Mouse (Mus musculus): ENCODE measurements around the gene Krtap28-10. TPM values are rescaled to one million over a fixed set of nuclear protein-coding genes. Genes with fewer than 3 reads are reported as not detected.

Gene Krtap28-10
- polyA plus RNA-seq (2017; shearing (Covaris generic)) = not detected

DNA sequence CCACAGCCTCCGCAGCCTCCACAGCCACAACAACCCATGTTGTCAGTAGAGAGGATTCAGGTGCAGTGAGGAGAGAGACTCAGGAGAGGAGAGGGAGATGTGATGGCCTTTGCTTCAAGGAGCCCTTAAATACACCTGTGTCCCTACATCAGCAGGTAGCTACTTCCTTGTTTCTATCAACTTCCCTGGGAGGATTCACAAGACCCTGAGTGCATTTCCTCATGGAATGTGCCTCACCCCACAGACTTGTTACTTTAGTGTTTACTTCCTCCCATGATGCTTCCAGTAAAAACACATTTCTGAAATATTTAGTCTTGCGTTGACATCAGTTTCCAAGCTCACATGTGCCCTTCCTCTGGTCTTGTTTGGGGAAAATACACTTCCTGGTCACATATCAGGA lies at the start of gene Krtap28-10:
Gene Krtap28-10 (minus strand): TSS at position 101 of the 400 bp plus-strand sequence.
- no peak for ATAC-seq

DNA sequence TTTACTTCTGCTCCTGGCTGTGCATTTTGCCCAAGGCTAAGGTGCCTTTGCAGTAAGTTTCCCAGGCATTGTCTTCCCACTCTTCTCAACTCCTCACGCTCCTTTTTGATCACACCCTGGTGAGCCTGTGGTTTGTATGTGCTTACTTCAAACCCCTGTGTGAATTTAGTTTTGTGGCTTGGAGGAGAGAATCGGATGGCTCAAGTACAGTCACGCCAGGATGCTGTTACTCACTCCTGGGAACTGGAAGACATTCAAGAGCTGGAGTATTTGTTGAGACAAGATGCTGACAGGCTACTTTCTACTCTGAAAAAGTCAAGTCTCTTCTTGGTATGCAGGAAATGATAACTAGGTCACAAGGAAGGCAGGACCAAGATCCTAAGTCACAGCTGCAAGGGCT lies 49.0 kb upstream of the Krtap28-10 start:
- no peak for ATAC-seq

DNA sequence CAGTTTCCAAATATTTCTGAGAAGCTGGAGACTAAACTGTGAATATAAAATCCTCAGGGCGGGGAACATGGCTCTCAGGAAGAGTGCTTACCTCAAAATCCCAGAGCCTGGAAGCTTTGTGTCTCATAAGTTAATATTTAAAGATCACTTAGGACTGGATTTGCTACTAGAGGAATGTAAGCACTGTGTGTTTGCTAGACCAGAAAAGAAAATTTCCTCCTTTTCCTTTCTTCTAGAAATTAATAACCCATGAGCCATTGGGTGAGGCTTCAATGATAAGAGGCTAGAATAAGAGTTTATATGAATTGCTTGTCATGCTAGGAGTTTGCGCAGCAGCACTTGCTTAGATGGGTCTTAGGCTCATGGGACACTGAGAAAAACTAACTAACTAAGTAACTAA lies 42.5 kb upstream of the Krtap28-10 start:
- no peak for ATAC-seq

DNA sequence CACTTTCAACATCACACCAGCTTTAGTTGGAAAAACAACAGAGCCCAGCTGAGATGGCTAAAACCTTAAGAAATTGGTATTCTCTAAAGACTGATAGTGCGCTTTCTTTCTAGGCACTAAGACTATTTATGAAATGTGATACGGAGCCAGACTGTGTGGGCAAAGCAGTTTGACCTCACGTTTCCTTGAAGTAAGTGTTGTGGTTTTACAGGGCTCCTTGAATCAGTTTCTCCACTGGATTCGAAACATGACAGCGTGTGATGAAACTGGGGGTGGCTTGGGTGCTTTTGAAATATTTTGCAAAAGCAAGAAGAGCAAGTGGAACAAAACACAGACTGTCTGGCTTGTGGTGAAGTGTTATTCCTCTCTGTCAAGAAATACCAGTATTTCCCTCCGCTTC lies 34.7 kb upstream of the Krtap28-10 start:
- ATAC-seq = peak; percentile 47

DNA sequence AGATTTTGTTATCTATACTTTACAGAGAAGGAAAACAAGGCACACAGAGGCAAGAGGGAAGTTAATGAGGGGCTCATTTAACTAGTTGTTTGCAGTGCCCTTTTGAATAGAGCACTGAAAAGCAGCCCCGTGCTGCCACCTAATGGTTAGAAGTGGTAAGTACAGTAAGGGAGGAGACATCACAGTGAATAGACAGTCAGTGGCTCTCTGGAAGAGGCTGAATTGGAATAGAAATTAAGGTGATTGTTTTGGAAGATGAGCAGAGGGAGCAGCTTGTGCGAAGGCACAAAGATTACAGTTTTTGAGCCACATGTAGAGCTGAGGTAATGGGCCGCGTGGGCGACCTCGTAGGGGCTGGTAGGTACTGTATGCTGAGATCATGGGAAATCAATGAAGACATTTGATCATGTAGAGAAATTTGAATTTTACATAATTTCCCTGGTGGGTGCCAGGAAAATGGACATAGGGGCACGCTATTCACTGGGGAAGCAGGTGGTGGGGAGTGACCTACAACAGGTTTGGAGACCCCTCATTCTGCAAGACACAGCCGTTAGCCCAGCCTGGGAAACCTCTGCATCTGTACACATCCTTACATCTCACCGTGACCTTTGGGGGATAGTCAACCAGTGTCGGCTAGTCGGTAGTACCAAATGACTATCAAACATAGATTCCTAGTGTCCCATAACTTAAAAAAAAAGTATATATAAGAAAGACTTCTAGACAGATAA lies 34.1 kb upstream of the Krtap28-10 start:
- ATAC-seq = peak; percentile 66

DNA sequence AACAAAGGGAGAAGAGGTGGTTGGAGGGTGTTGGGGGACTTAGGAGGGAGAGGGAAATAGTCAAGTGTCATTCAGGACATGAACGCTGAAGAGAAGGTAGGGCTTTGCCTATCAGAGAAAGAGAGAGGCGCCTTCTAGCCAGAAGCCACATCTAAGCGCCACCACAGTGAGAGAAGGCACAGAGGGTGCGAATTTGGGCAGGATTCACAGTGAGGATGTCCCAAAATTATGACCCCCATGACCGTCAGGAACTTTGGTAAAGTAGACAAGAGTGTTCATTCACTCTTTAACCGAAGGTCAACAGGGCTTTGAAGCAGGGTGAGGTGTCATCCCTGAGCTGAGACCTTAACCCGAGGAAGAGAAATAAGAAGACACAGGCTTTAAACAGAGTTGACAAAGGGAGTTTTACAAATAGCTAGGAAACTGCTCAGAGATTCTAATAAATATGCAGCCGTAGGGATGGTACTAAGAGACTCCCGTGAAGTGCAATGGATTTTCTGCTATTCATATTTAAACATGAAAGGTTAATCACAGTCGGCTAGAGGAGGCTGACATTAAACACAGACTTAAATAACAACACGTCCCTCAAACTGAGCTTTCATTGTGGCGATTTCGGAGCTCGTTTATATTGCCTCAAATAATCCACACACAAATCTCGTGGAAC lies 33.4 kb upstream of the Krtap28-10 start:
- no peak for ATAC-seq

DNA sequence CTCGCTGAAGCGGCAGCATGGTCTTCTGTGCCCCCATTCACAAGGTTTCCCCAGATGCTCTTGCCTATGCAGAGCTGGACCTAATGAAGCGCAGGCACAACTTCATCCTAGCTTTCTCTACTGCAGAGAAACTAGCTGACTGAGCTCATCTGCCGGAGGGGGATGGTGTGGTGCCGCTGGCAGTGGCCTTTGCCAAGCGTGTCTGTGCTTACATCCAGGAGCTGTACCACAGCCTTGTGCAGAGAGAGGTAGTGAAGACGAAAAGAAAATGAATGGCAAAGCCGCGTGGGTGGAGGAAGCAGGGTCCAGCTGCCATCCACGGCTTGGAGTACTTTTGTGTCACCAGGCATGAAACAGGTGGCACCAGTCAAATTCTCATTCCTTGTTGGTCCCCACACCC lies 24.9 kb upstream of the Krtap28-10 start:
- no peak for ATAC-seq

DNA sequence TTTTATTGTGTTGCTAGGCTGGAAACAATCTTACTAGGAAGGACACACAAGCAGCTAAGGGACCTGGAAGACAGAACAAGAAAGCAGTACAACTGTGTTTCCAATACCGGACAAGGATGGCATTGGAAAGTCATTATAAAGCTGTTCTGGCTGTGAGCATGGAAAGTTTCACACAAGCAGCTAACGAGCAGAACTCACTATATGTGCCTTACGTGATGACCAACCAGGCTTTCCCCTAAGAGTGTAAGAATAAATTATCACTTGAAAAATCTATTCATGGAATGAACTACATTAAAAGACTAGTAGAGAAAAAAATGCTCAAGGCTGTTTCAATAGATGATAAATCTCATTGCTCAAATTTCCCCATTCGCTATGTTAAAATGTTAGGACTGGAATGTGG lies 24.3 kb upstream of the Krtap28-10 start:
- ATAC-seq = no peak

DNA sequence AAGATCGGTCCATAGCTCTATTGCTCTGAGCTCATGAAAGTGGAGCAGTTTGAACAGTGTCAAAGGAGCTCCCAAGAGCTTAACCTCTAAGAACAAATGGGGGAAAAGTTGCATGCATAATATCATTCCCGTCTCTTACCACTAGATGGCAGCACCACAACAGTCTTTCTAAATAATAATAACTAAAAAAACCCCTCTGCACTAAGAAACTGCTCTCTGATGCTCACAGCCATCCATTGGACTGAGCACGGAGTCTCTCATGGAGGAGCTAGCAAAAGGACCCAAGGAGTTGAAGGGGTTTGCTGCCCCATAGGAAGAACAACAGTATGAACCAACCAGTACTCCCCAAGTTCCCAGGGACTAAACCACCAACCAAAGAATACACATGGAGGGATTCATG lies 22.6 kb upstream of the Krtap28-10 start:
- no peak for ATAC-seq

DNA sequence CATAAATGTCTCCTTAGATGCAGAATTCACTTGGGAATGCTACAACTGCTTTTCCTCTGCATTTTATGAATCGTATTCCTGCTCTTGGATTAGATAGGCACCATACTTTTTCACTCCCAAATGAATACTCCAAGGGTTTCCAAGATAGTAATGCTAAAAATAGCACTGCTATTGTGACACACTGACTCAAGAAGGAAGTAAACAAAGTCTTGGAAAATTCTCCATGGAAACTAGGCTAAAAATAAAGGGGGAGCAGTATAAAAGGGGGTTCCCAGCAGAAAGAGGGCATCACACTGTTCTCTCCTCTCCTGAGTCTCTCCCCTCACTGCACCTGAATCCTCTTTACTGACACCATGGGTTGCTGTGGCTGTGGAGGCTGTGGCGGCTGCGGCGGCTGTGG lies 18.4 kb upstream of the Krtap28-10 start, which contains the start of gene Krtap28-13:
Gene Krtap28-13 (plus strand): TSS at position 288 of the 400 bp plus-strand sequence.
- no peak for ATAC-seq

DNA sequence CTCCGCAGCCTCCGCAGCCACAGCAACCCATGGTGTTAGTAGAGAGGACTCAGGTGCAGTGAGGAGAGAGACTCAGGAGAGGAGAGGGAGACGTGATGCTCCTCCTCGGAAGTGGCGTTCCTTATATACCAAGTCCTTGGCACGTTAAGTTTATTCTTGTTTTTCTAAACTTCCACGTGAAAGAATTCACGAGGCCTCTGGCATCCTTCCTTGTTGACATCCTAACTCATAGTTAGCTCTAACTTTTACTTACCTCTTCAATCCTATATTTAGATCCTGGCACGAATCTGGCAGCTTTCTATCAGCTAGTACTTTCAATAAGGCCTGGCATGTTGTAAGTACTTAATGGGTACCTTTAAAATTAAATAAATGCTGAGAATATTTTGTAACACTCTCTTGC lies 17.0 kb upstream of the Krtap28-10 start, which contains the start of gene A030005K14Rik:
Gene A030005K14Rik (minus strand): TSS at position 101 of the 400 bp plus-strand sequence.
- no peak for ATAC-seq

DNA sequence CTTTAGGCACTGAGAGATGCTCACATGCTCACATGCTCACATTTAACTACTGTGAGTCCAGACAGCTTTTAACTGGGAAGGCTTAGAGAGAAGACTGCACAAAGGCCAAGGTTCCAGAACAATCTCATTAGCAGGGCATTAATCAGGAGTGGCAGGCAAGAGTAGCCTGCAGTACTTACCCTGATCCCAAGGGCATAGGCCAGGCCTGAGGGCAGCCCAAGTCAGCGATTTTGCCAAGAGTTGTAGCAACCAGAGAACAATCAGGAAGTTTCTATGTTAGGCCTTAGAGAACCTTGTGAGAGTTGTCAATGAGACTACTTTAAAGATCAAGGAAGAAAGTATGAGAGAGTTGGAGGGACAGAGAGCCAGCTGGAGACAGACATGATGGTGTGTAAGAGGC lies 16.2 kb upstream of the Krtap28-10 start:
- ATAC-seq = no peak

DNA sequence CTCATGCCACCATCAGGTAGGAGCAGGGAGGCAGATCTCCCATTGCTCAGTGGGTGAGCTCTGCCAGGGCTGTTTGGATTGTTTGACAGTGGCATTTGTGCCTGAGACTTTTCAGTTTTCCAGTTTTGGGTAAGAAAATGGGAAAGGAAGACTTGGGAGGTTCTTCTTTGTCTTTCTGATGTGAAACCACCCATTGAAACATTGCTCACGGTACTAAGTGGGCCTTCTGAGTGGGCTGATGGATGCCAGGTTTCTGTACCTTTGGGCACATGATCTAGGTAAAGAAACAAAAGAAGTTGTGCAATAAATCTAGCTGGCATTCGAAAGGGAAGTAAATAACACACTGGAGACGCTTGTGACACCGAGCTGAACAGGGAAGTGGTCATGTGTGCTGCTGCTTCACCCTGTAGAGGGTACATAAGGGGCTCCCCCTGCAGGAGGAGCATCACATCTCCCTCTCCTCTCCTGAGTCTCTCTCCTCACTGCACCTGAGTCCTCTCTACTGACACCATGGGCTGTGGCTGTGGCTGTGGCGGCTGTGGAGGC lies 2.7 kb upstream of the Krtap28-10 start, which contains the start of gene Gm47969:
Gene Gm47969 (plus strand): TSS at position 51 of the 546 bp plus-strand sequence.
- no peak for ATAC-seq

DNA sequence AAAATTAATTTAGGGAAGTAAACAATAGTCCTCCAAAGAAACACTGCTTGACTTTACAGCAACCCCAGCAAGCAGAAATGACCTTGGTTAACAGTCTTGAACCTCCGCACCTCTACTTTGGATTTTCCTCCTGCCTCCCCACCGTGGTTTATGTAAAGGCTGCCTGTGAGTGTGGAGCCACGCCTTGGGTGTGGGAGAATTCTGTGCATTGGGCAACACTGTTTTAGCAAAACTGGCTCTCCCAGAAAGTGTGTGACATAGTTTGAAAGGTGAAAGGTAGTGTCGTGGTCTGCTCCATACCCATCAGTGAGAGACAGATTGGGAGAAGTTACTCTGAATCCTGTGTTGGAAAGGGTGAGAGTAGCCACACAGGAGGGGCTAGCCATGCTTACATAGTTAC lies 3.2 kb downstream of the Krtap28-10 start:
- ATAC-seq = no peak

DNA sequence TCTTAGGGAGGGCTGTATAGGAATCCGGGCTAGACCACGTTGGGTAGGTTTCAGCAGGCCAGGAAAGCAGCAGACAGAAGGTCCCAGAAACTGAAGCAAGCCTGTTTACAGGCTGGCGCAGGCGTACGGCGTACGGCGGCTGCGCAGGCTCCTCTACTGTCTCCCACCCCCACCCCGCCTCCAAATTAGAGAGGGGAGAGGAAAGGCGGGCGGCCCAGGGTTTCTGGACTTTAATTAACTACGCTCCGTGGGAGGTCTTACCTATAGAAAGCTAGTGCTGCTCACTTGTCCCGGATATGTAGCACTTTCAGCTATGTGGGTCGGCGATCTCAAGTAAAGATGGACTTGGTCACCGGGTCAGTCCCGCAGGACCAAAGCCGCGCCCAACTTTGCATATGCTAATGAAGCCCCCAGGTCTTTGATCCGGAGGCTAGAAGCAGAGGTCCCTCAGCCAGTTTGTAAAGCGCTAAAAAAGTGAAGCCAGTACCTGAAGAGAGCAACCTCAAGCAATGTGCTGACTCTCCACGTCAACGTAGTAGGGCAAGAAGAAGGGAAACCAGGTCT lies 4.1 kb downstream of the Krtap28-10 start, which contains the start of gene Slc19a3:
Gene Slc19a3 (minus strand): TSS at position 340 of the 564 bp plus-strand sequence.
- no peak for ATAC-seq

DNA sequence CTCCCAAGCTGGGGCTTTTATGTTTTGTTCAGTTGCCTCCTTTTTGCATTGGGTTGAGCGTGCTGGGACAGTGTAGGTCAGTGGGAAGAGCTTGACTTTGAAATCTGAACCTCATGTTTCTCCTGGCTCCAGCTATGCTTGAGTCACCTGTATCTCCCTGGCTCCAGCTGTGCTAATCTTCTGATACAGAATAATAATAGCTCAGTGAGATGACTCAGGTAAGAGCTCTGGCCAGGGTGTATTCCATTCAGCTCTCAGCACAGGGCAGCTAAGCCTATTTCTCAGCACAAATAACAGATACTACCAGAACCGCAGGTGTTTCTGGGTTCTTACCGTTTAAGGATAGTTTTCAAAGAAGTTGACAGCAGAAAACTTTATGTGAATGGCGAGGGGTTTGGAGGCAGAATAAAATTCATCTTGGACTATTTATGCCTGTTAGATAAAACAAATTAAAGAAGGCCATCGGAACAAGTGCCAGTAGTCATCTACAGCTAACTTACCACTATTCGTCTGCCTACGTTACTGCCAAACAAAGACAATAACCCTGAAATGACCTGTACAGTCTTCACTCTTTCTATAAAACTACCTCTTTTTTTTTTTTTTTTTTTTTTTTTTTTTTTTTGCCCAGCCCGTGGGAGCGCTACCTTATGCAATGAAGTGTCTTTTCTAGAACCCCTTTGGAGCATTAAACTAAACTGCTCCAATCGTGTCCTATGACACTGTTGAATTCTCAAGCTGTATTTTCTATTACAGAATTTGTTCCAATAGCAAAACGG lies 5.2 kb downstream of the Krtap28-10 start:
- ATAC-seq = no peak

DNA sequence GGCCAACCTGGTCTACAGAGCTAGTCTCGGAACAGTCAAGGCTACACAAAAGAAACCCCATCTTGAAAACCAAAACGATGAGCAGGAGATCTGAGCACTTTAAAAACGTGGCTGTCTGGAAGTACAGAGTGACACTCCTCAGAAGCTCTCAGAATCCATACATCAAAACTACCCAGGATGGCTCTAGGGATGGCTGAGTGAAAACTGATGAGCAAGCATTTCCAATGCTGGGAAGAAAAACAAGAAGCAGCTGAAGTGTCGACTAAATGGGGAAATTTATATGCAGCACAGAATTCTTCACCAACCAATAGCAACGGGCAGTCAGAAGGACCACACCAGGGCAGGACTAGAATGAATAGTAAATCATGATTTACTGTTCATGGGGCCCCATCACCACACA lies 7.8 kb downstream of the Krtap28-10 start:
- no peak for ATAC-seq

DNA sequence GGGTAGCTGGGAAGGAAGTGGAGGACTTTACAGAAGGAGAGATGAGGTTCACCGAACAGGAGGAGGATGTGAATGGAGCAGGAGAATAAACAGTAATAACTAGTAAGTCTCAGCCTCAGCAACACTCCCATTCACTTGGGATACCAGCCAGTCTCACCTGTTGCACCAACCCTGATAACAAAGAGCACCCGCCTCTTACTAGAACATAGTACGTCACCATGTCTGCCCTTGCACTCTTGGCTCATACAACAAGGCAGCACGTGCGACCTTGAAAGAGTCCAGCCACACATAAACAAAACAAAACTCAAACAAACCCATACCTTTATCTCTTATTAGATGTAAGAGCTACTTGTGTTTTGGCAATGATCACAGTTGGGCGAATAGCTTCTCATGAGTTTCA lies 9.8 kb downstream of the Krtap28-10 start:
- ATAC-seq = no peak

DNA sequence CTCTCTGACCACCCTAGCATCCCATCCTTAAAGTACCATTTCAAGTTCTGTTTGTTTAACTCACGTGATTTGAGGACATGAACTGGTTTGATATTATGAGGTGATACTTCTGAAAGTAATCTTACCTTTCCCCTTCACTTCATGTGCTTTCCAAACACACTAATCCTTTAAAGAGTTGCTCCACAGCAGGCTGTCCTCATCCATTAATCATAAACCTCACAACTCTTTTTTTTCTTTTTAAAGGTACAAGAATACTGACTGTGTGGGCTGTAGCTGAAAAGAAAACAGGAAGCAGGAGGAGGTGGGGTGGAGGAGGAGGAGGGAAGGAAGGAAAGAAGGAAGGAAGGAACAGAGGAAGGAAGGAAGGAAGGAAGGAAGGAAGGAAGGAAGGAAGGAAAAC lies 10.3 kb downstream of the Krtap28-10 start:
- no peak for ATAC-seq

DNA sequence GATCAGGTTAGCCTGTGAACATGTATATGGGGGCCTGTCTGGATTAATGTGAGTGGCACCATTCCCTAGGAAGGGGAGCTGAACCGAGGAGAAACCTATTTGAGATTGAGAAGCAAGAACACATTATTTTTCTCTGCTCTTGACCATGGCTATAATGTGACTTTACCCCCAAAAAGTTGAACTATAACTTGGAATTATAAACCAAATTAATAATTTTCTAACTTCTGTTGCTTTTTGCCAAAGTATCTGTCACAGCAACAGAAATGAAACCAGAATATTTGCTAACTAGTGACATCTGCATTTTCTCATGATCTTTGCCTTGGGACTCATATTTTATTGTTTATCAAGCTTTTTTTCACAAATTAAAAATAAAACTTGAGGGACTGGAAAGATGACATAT lies 25.7 kb downstream of the Krtap28-10 start:
- ATAC-seq = no peak

DNA sequence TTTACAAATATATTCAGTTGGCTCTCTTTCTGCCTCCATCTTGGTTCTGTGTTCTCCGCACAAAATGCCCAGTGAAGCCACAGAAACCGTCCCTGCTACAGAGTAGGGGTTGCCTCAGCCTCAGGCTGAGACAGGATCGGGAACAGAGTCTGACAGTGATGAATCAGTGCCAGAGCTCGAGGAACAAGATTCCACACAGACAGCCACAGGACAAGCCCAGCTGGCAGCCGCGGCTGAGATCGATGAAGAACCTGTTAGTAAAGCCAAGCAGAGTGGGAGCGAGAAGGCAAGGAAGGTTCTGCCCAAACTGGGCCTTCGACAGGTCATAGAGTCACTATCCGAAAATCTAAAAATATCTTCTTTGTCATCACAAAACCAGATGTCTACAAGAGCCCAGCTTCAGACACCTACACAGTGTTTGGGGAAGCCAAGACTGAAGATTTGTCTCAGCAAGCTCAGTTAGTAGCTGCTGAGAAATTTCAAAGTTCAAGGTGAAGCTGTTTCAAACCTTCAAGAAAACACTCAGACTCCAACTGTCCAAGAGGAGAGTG lies 26.9 kb downstream of the Krtap28-10 start:
- ATAC-seq = no peak

DNA sequence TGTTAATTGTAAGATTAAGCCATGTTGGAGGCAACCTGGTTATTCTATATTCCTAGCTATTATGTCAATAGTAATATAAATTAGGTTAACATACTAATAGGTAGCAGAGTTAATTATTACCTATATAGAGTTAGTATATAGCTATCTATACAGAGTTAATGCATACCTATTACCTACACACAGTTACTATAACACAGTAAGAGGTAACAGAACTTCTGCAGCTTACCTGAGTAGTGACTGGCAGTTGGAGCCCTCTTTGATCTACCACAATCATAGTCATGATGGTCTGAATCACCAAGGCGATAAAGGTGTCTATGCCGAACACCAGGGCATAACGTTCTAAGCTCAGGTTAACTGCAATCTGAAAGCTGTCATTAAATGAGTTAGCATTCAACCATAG lies 27.8 kb downstream of the Krtap28-10 start:
- no peak for ATAC-seq

Data from activated CD4-positive, CD25-positive, alpha-beta regulatory T cell, adult 4 months (primary cell).